Mouse (Mus musculus): Measurements from ENCODE around the gene Erh.

Gene Erh

DNA sequence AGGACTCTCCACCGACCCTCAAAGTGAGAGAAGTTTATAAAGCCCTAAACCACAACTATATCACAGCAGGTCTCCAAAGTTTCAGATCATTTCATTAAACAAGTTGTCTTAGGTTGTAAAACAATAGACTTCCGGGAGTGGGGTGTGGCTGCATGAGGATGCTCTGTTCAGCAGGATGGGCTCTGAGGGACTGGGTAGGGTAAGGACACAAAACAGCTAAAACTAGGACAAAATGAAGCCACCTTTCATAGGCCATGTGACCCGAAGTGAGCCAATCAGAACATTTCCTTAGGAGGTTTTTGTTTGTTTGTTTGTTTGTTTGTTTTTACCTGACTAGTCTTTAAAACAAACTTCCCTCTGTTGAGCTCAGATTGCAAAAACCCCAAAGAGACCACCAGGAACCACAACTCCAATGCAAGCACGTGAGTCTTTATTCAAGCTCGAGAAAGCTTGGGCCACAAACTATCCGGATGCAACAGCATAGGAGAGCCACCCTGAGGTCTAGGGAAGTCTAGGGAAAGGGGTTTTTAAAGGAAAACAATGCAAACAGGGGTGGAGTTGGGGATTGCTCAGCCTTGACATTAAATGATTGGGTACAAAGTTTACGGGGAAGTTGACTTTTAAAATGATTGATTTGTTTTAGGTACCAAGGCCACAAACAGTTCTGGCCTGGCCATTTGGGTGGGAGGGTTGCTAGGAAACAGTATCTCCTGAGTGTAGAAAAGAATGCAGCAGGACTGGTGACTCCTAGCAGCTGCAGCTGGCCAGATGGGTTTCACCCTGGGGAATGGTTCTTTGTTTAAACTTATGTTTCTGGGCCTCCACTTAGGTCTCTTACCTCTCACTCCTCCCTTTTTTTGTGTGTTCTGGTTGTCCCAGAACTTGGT lies 28.5 kb downstream of the Erh start:
- DNase-seq (ENCODE audit: low read depth, low spot score) = no peak

DNA sequence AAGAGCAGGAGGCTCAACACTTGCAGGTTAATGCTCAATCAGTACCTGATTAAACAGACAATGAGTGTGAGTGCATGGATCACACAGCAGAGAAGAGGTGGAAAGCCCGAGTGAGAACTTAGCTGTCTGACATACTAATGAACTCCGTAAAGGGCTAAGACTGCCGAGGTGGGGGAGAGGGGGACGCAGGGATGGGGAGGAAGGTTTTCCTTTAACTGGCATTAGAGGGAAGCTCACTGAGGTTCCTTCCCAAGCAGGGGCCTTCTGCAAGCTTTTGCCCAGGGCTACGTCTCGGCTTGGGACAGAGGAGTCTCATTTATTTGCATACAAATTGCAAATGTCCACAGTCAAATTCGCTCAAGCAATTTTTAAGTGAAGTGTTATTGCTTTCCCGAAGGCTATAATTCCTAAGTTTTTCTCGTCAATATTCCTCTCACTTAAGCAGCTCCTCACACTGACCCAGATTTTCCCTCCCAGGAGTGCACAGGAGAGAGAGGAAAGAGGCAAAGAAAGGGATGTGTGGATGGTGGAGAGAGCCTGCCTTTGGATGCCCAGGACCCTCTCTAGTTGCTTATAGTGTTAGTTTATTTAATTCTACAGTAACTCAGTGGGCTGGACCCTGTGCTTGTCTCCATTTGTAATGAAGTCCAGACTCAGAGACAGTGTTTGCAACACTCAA lies 31.9 kb downstream of the Erh start:
- DNase-seq (ENCODE audit: low read depth, low spot score) = no peak

DNA sequence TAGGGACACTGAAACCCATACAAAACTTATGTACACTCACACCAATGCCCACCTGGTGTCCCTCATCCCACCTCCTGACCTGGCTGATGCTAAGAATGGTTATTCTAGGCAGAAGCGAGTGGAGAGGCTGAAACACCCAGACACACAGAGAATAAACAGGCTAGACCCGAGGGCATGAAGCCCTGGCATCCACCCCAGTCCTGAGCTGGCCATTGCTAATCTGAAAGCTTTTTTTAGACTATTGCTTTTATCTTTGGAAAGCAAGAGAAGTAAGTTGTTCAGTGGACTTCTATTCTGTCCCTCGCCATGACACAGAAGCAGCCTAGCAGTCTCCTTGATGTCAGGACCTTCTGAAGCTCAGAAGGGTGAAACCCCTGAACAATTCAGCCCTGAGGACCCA lies 34.2 kb downstream of the Erh start:
- DNase-seq (ENCODE audit: low read depth, low spot score) = no peak

DNA sequence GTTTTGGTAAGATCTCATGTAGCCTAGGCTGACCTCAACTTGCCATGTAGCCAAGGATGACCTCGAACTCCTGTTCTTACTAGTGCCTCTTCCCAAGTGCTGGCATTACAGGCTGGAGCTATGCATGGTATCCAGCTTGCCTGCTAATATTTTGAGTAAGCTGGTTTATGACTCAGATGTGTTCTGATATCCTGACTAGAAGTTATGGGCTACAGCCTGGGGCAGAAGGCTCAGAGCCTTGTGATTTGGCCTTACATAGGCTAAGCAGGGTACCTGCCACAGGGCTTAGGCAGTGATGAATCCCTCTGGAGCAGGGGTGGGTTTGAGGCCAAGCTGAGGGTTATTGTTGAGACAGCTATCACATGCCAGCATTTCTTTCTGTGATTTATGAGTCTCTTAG lies 35.6 kb downstream of the Erh start:
- no peak for DNase-seq (ENCODE audit: low read depth, low spot score)

DNA sequence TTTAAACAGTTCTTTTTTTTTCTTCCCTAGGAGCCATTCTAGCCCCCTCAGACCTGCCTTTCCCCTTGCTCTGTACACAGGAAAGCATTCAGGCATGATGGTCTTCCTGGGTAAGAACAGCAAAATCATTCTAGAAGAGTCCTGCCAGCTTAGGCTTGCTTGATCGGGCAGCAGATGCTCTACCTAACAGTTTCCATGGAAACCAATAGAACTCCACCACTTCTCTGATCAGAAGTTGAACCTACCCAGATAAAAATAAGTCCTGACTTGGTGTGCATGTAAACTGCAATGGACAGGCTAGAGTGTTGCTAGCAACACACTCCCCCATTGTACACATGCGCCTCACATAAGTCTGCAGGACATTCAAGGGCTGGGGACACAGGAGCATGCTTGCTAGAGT lies 39.9 kb downstream of the Erh start:
- peak; percentile 73 for DNase-seq (ENCODE audit: low read depth, low spot score)

DNA sequence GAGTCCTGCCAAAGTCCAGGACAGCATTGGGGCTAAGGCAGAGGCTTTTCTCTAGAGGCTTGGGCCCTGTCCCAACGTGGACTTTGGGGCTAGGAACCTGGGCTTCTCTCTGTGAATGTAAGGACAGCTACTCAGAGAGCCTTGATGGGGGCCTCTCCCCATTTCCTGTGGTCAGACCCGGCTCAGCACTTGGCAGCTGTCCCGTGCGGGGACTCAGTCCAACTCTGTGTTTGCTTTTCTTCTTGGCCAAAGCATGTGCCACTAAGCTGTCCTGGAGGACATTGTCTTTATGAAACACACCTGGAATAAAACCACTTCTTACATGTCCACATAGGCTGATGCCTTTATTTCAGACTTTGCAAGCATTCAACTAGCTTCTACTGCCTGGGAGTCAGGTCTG lies 40.6 kb downstream of the Erh start:
- DNase-seq (ENCODE audit: low read depth, low spot score) = no peak

DNA sequence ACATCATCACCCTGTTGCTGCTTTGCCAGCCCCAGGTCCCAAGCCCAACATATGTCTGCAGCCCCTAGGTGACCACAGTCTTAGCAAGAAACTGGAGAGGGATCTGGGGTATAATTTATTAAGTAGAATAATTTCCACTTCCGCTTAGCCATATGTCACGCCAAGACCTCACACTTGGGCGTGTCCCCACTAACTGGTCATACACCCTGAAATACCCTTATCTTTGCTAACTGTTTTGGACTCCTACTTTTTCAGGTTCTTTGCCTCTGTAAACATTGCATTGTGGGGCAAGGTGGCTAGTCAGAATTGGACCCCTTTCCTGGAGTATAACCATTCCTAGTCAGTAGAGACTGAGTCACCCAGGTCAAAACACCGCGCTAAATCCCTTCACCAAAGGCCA lies 41.7 kb downstream of the Erh start:
- DNase-seq (ENCODE audit: low read depth, low spot score) = no peak

DNA sequence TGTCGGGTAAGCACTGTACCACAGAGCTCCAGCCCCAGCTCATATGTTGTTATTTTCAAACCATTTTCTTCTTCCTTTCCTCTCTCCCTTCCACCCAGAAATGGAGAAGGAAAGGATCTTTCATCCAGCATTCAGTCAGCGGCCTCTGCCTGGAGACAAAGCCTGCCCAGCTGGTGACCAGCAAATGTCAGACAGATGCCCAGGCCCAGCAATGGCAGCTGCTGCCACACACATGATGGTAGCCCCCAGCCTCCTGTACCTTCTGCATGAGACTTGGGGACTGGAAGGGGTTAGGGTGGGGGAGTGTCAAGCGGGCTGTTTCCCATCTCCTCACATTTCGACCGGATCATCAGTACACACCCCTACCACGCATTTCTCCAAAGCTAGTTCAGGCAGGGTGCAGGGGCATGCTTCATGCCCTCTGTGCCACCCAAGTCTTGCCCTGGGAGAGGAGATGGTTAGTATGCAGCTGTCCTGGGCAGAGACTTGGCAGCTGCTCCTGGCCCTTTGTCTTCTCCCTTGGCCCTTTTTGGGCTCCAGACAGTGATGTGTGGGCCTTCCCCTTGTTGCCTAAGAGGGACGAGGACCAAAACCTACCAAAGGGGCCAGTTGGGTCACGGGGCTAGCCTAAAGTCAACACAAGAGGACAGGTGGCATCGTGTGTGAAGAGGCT lies 42.4 kb downstream of the Erh start:
- no peak for DNase-seq (ENCODE audit: low read depth, low spot score)

DNA sequence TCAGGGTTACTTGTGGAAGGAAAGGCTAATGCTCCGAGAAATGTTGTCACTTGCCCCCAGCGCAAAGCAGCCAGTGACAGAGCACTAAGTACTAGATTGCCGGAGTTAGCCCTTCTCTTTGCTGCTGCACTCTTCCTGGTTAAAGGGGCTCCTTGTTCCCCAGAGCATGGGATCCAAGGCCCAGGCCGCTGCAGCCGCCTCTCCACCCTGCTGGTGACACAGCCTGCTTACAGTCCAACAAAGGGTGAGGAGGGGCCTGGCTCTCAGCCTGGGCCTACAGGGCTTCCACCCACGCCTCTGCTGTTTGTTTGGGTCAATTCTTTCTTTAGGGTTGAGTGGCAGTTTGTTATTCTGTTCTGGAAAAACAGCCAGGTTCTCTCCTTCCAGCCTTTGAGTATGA lies 45.4 kb downstream of the Erh start:
- DNase-seq (ENCODE audit: low read depth, low spot score) = peak; percentile 76

DNA sequence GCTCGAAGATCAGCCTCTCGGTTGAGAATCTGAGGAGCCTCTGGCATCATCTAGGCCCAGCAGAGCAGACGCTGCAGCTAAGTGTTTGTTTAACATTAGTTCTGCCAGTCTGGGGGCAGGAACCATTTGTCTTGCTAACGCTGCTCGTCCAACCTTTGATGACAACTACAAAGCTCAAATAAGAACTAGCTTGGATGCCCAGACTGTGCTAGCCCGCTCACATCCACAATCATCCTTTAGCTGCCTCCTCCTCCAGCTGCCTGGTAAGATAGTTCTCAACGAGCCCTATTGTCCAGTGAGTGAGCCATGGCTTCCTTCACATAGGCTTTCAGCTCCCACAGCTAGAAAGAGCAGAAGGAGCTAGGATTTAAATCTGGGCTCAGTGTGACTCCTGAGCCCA lies 45.9 kb downstream of the Erh start:
- DNase-seq (ENCODE audit: low read depth, low spot score) = peak; percentile 34

DNA sequence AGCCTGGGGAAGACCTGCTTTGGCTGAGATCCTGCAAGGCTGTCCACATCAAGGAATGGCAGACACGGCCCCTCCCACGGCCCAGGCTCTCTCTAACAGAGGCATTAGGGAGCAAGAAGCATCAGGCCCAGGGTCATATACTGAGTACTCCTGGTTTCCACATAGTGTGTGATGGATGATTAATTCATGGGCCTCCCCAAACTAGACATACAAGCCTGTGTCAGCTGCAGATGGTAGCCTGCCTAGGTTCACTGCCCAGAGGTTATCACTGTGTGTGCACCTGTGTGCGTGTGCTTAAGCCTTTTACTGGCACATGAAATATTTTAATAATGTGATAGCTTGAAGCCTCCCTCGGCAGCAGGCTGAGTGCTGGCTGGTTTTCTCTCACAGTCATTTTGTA lies 48.2 kb downstream of the Erh start:
- DNase-seq (ENCODE audit: low read depth, low spot score) = no peak

DNA sequence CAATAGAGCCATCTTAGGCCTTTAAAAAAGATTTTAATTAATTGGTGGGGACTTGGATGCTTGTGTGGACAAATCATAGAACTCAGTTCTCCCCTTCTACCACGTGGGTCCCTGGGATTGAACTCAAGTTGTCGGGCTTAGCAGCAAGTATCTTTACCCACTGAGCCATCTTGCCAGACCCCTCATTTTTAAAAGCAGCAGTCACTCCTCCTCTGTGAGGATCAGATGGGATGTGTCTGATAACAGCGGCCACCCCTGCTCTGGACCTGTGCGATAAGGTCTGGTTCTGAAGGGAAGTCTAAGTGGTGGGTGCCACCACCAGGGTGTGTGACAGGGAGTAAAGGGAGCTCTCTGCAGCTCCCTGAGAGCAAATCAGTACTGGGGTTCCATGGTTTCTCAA lies 48.6 kb downstream of the Erh start:
- DNase-seq (ENCODE audit: low read depth, low spot score) = no peak

DNA sequence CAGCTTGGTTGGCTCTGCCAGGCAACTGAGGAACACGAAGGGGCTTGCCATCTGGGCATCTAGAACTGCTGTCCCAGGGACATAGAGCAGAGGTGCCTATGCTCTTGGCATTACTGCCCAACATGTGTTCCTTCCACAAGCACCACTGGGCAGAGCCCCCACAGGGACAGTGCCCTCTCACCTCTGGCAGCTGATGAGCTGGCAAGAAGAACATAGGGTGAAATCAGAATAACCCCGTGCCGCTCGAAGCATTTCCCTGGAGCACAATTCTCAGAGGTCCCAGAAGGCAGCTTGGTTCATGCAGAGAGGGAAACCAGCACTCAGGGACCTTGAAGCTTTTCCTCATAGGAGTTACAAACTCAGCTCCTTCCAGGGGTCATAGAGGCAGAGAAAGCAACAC lies 49.4 kb downstream of the Erh start:
- DNase-seq (ENCODE audit: low read depth, low spot score) = no peak

DNA sequence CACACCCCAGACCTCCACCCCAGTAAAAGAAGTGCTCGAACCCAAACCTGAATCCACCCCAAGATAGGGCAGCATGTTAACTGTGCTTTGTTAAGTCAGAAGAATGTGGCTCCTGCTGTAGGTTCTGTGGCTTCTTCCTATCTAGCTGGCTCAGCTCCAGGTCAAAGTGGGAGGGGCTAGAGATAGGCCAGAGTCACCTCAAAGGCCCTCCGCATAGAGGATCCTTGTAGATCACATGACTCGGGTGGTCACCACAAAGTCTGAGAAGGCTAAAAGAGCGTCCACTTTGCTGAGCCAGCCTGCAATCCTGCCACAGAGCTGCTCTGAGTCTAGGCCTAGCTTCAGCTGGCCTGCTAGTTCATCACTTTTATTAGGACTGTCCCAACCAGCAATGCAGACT lies 50.0 kb downstream of the Erh start:
- DNase-seq (ENCODE audit: low read depth, low spot score) = no peak

DNA sequence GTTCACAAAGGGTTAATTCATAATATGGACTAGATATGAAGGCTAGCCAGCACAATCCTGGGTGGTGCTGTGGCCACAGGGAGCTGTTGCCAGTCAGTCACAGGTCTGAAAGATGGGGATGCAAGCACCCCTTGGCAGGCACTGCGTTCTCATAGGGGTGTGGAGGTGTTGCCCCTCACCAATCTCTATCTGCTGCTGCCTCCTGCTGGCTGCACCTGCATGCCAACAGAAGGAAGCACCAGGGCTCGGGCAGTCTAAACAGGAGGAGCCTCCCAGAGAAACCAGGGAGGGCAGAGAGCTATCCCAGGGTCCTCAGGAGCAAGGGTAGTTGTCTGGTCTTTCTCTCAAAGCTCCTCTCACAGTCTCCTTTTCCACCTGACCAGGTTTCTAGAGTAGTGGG lies 59.2 kb downstream of the Erh start:
- no peak for DNase-seq (ENCODE audit: low read depth, low spot score)

Data from brain, adult 2 months (tissue).